Mouse (Mus musculus) adrenal gland, postnatal 0 days (tissue): ENCODE results near the gene Slc25a36. TPM values are rescaled to one million over a fixed set of nuclear protein-coding genes. Genes with fewer than 3 reads are reported as not detected.

Experiments
- polyA plus RNA-seq: library from polyadenylated mRNA; unstranded; fragments of >200 nt; fragmentation: Nextera tagmentation; extraction: Ambion mirVana; gene quantifications from 2 replicates; pipeline ENCODE4 v1.2.1, GENCODE M21; 2015

Gene Slc25a36
- polyA plus RNA-seq: 28.9 and 43.8 TPM in 2 replicates

DNA sequence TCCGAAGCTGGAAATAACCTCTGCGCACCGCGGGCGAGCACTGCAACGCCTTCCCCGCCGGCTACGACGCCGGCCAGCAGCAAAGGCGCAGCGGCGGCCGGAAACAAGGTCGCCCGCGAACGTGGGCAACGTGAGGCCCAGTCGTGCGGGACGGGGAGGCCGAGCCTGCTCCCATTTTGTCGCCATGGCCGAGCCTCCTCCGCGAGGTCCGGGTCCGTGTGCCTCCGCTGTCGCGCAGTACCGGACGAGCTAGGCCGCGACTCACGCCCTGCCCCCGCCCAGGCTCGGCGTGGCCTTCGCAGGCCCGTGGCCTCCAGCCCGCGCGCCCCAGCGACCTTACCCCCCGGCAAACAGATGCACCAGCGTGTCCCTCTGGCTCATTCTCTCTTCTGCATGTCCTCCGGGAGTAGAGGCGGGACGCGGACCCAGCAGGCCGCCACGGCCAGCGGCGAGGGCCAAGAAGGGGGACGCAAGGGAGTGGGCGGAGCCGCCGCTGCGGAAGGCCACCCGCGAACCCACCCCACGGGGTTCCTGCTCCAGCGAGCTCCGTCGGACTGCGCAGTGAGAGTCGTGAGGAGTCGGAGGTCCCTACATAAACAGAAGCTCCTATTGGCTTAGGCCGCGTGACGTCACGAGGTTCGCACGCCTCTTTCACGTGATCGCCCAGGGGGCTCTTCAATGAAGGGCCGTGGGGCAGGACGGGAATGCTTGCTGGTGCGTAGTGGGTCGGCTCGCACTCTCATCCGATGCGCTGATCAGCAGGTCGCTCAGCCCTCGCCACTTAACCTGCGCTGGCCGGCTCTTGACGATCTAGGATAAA lies at the start of gene Slc25a36:
Gene Slc25a36, minus strand, starts transcription at position 587 of the 820 bp plus-strand sequence.

Other genes with a start within 250 kb of the Slc25a36 start
- 5.6 and 7.6 TPM in 2 replicates for gene Pxylp1, start 218.5 kb downstream of the Slc25a36 start, polyA plus RNA-seq
- gene Spsb4, start 92.3 kb downstream of the Slc25a36 start, polyA plus RNA-seq: 6.2 and 6.7 TPM in 2 replicates